Mouse (Mus musculus) MEL (cell line): ENCODE results near the gene Rpia. TPM values are rescaled to one million over a fixed set of nuclear protein-coding genes. Genes with fewer than 3 reads are reported as not detected.

ENCODE experiments used
- DNase-seq: peaks from one replicate; pipeline ENCODE4 v3.0.0; 2011; ENCODE audit warnings: low read depth, low spot score
- H3K27ac ChIP-seq: 2 replicates; pipeline ENCODE4 v1.5.1; 2012; ENCODE audit warnings: low read depth, mild to moderate bottlenecking, control low read depth, low read length, moderate library complexity; ENCODE audit not compliant: control insufficient read depth
- H3K27me3 ChIP-seq, 2 experiments: fragments of 150-350 bp in 1 of 2; sonication (generic) in 1 of 2; 2 replicates each; pipeline ENCODE4 v1.6.1; 2012; ENCODE audit warnings: low read length in 2 of 2, mild to moderate bottlenecking in 2 of 2, improper control_type of control experiment in 1 of 2, moderate library complexity in 1 of 2; ENCODE audit not compliant: insufficient read depth in 2 of 2, control insufficient read depth in 1 of 2
- H3K36me3 ChIP-seq, 2 experiments: 2 replicates each; pipeline ENCODE4 v1.6.1; 2012 to 2014; ENCODE audit warnings: low read length in 2 of 2, improper control_type of control experiment in 1 of 2, inconsistent platforms in 1 of 2, mild to moderate bottlenecking in 1 of 2; ENCODE audit not compliant: insufficient read depth in 2 of 2, control insufficient read depth in 1 of 2
- H3K4me1 ChIP-seq, 2 experiments: fragments of 150-350 bp in 1 of 2; sonication (generic) in 1 of 2; 2 replicates each; pipeline ENCODE4 v1.6.1; 2012; ENCODE audit warnings: low read length in 2 of 2, improper control_type of control experiment in 1 of 2, mild to moderate bottlenecking in 1 of 2; ENCODE audit not compliant: insufficient read depth in 2 of 2, control insufficient read depth in 1 of 2
- H3K4me3 ChIP-seq, 2 experiments: fragments of 150-350 bp in 1 of 2; sonication (generic) in 1 of 2; 2 replicates each; pipeline ENCODE4 v1.5.1; 2012; ENCODE audit warnings: low read depth in 2 of 2, low read length in 2 of 2, mild to moderate bottlenecking in 2 of 2, moderate library complexity in 2 of 2, control low read depth in 1 of 2, improper control_type of control experiment in 1 of 2; ENCODE audit not compliant: control insufficient read depth in 1 of 2, insufficient read depth in 1 of 2
- H3K79me2 ChIP-seq: 2 replicates; pipeline ENCODE4 v1.6.1; 2012; ENCODE audit warnings: mild to moderate bottlenecking, low read length, moderate library complexity; ENCODE audit not compliant: control insufficient read depth, poor library complexity, insufficient read depth
- H3K9ac ChIP-seq: 2 replicates; pipeline ENCODE4 v1.6.1; 2012; ENCODE audit warnings: low read depth, mild to moderate bottlenecking, control low read depth, low read length, moderate library complexity; ENCODE audit not compliant: control insufficient read depth, poor library complexity, severe bottlenecking
- H3K9me3 ChIP-seq: fragments of 150-350 bp; sonication (generic); replicated peaks from 2 replicates; pipeline ENCODE4 v1.6.1; 2012; ENCODE audit warnings: mild to moderate bottlenecking, low read length, improper control_type of control experiment, moderate library complexity; ENCODE audit not compliant: insufficient read depth
- CHD1 ChIP-seq: IDR thresholded peaks from 2 replicates; pipeline ENCODE4 v1.6.1; 2012; ENCODE audit warnings: low read depth, mild to moderate bottlenecking, inconsistent platforms, low read length, improper control_type of control experiment
- CHD2 ChIP-seq: IDR thresholded peaks from 2 replicates; pipeline ENCODE4 v1.6.1; 2011; ENCODE audit warnings: low read length, improper control_type of control experiment
- CTCF ChIP-seq, 3 experiments: IDR thresholded peaks in 2 of 3; conservative IDR thresholded peaks in 1 of 3; 2 replicates each; pipeline ENCODE4 v1.5.1; 2011 to 2012; ENCODE audit warnings: low read length in 3 of 3, low read depth in 2 of 3, mild to moderate bottlenecking in 2 of 3, improper control_type of control experiment in 1 of 3, inconsistent platforms in 1 of 3, mixed read lengths in 1 of 3, moderate library complexity in 1 of 3; ENCODE audit not compliant: control insufficient read depth in 1 of 3, insufficient read depth in 1 of 3, poor library complexity in 1 of 3, severe bottlenecking in 1 of 3
- E2F4 ChIP-seq: IDR thresholded peaks from 2 replicates; pipeline ENCODE4 v1.6.1; 2011; ENCODE audit warnings: low read depth, low read length, improper control_type of control experiment, borderline replicate concordance
- EP300 ChIP-seq, 2 experiments: IDR thresholded peaks; 2 replicates each; pipeline ENCODE4 v1.6.1; 2011; ENCODE audit warnings: improper control_type of control experiment in 2 of 2, low read length in 2 of 2, low read depth in 1 of 2, mild to moderate bottlenecking in 1 of 2
- ETS1 ChIP-seq: IDR thresholded peaks from 2 replicates; pipeline ENCODE4 v1.6.1; 2012; ENCODE audit warnings: low read depth, mild to moderate bottlenecking, inconsistent platforms, low read length, improper control_type of control experiment, moderate library complexity
- GATA1 ChIP-seq: IDR thresholded peaks from 2 replicates; pipeline ENCODE4 v1.6.1; 2011; ENCODE audit warnings: low read depth, low read length, improper control_type of control experiment
- MAX ChIP-seq: IDR thresholded peaks from 2 replicates; pipeline ENCODE4 v1.6.1; 2011; ENCODE audit warnings: low read length, improper control_type of control experiment
- MAZ ChIP-seq: IDR thresholded peaks from 2 replicates; pipeline ENCODE4 v1.6.1; 2012; ENCODE audit warnings: low read depth, mild to moderate bottlenecking, inconsistent platforms, low read length, improper control_type of control experiment
- MEF2A ChIP-seq: IDR thresholded peaks from 2 replicates; pipeline ENCODE4 v1.6.1; 2014; ENCODE audit warnings: low read depth, mild to moderate bottlenecking, inconsistent platforms, low read length, improper control_type of control experiment; ENCODE audit not compliant: poor library complexity, insufficient replicate concordance, severe bottlenecking; ENCODE audit errors: extremely low read depth
- MYB ChIP-seq: IDR thresholded peaks from 2 replicates; pipeline ENCODE4 v1.6.1; 2011; ENCODE audit warnings: mild to moderate bottlenecking, low read depth, low read length, improper control_type of control experiment
- MYC ChIP-seq: IDR thresholded peaks from 2 replicates; pipeline ENCODE4 v1.6.1; 2011; ENCODE audit warnings: low read depth, mild to moderate bottlenecking, low read length, improper control_type of control experiment, moderate library complexity
- RAD21 ChIP-seq: IDR thresholded peaks from 2 replicates; pipeline ENCODE4 v1.6.1; 2011; ENCODE audit warnings: mild to moderate bottlenecking, low read depth, low read length, improper control_type of control experiment
- SIN3A ChIP-seq: IDR thresholded peaks from 2 replicates; pipeline ENCODE4 v1.6.1; 2012; ENCODE audit warnings: low read length, improper control_type of control experiment, inconsistent platforms
- SMC3 ChIP-seq: IDR thresholded peaks from 2 replicates; pipeline ENCODE4 v1.6.1; 2011; ENCODE audit warnings: low read depth, low read length, improper control_type of control experiment
- TBP ChIP-seq: IDR thresholded peaks from 2 replicates; pipeline ENCODE4 v1.8.0; 2011; ENCODE audit warnings: low read depth, low read length, improper control_type of control experiment
- TCF12 ChIP-seq: IDR thresholded peaks from 2 replicates; pipeline ENCODE4 v1.6.1; 2014; ENCODE audit warnings: low read depth, mild to moderate bottlenecking, inconsistent platforms, low read length, improper control_type of control experiment, moderate library complexity
- USF2 ChIP-seq, 2 experiments: IDR thresholded peaks; 2 replicates each; pipeline ENCODE4 v1.6.1; 2011 to 2012; ENCODE audit warnings: improper control_type of control experiment in 2 of 2, low read length in 2 of 2, borderline replicate concordance in 1 of 2, inconsistent platforms in 1 of 2, low read depth in 1 of 2, mild to moderate bottlenecking in 1 of 2; ENCODE audit not compliant: insufficient read depth in 1 of 2
- ZNF384 ChIP-seq: IDR thresholded peaks from 2 replicates; pipeline ENCODE4 v1.6.1; 2012; ENCODE audit warnings: low read depth, mild to moderate bottlenecking, inconsistent platforms, low read length, improper control_type of control experiment
- polyA plus RNA-seq, 2 experiments: library from polyadenylated mRNA; stranded (reverse) in 1 of 2; unstranded in 1 of 2; fragments of >175 nt in 1 of 2; fragments of >200 nt in 1 of 2; gene quantifications; 2 replicates each; pipeline versions ENCODE4 v1.2.1 to v1.2.4; 2012; ENCODE audit warnings: low replicate concordance in 2 of 2, low read depth in 1 of 2; ENCODE audit not compliant: insufficient read length in 2 of 2, insufficient read depth in 1 of 2, missing spikeins in 1 of 2
- total RNA-seq: library from RNA; depleted of rRNA; stranded (reverse); fragments of 300-350 nt; gene quantifications from 2 replicates; pipeline ENCODE4 v1.2.3, GENCODE M21; 2012

Rpia gene
- total and polyA plus RNA-seq, 3 experiments: 93.4 to 238 (median 180) TPM

DNA sequence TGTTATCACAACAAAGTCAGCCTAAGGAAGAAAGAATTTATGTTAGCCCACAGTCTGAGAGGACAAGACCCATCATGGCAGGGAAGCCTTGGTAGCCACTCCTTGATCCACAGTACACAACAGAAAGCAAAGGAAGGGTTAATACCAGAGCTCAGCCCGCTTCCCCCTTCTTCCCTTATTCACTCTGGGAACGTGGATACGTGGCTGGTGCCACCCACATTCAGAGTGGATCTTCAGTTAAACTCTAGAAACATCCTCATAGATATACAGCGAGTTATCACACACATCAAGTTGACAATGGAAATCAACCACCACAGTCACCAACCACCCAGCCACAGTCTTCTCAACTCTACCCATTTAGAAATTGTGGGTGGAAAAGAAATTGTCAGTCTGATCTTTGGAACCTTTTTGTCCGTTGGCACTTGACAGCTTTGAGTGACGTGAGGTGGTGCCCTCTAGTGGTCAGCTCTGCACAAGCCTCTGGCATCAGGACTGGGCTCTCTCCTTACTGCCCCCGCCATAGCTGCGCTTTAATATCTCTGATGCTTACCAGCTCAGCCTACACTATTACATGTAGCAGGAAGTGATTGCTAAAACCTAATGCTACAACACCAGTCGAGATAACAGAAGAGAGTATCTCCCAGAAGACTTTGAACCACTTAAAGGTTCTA lies 5.7 kb upstream of the Rpia start:
- H3K9ac ChIP-seq: peak overlapping the region; percentile 51
- peaks cover 11 to 27% of the 10 kb centered on the region in 2 experiments for H3K4me1 ChIP-seq
- DNase-seq: peak; percentile 91
- peaks cover 4% of the 10 kb centered on the region; the same call in 1 of the 2 replicates for H3K79me2 ChIP-seq
- peak overlapping the region; percentile 33 to 36 for H3K4me3 ChIP-seq
- no peaks in the 10 kb centered on the region for H3K9me3 ChIP-seq
- no peaks in the 10 kb centered on the region for H3K27me3 ChIP-seq
- peak overlapping the region; percentile 65 for H3K27ac ChIP-seq
- TF ChIP-seq TCF12: peak; percentile 10; the same call in 1 of the 2 replicates
- TF ChIP-seq ETS1: no peak
- TF ChIP-seq GATA1: peak; percentile 41
- no peak for TF ChIP-seq MEF2A
- TF ChIP-seq SIN3A: peak; percentile 67; the same call in 1 of the 2 replicates
- TF ChIP-seq SMC3: peak; percentile 51
- TF ChIP-seq RAD21: peak; percentile 51
- 0 out of 2 replicates have a peak, but pooled peaks have one; percentile 36 for TF ChIP-seq TBP
- TF ChIP-seq MYB: peak; percentile 60; the same call in 1 of the 2 replicates
- TF ChIP-seq CHD1: 0 out of 2 replicates have a peak, but pooled peaks have one; percentile 1
- TF ChIP-seq MAZ: peak; percentile 48; the same call in 1 of the 2 replicates
- peak; percentile 89 to 90 (median 89) for TF ChIP-seq CTCF (IDR thresholded peaks at IDR 0.05 in 2 of 3, conservative IDR thresholded peaks at IDR 0.05 in 1 of 3; ENCODE audit: control insufficient read depth in 1 of 3, insufficient read depth in 1 of 3, low read depth in 2 of 3, low read length in 3 of 3, poor library complexity in 1 of 3, severe bottlenecking in 1 of 3)
- no peak for TF ChIP-seq CHD2
- peak in 1 of 2 experiments; percentile 54; a peak in 2 of 4 replicates for TF ChIP-seq EP300 (IDR thresholded peaks at IDR 0.05; ENCODE audit: low read depth in 1 of 2, low read length in 2 of 2)
- TF ChIP-seq USF2 (IDR thresholded peaks at IDR 0.05; ENCODE audit: borderline replicate concordance in 1 of 2, insufficient read depth in 1 of 2, low read depth in 1 of 2, low read length in 2 of 2): no peak
- TF ChIP-seq MAX: 0 out of 2 replicates have a peak, but pooled peaks have one; percentile 16
- TF ChIP-seq, all 39 proteins: peak for 12
- peaks cover 0 to 20% of the 10 kb centered on the region in 2 experiments; a peak in 2 of 4 replicates for H3K36me3 ChIP-seq

GRCm38 (mm10) chr6:70796940-70797339 lies 4.9 kb upstream of the Rpia start:
- Histone ChIP-seq H3K9ac (peak overlapping the region; percentile 51; the same call in 1 of the 2 replicates), H3K27ac (peak overlapping the region; percentile 65), H3K4me3 (peak overlapping the region; percentile 33 to 36; a peak in 2 of 4 replicates), H3K4me1 (peaks cover 11 to 27% of the 10 kb centered on the region in 2 experiments), H3K36me3 (peaks cover 0 to 20% of the 10 kb centered on the region in 2 experiments; a peak in 2 of 4 replicates), H3K79me2 (peaks cover 8% of the 10 kb centered on the region; the same call in 1 of the 2 replicates), H3K27me3 (no peaks in the 10 kb centered on the region), H3K9me3 (no peaks in the 10 kb centered on the region)
- TF ChIP-seq MYC: no peak; the same call in 1 of the 2 replicates
- peak; percentile 95 for TF ChIP-seq GATA1
- no peak for TF ChIP-seq USF2 (IDR thresholded peaks at IDR 0.05; ENCODE audit: borderline replicate concordance in 1 of 2, insufficient read depth in 1 of 2, low read depth in 1 of 2, low read length in 2 of 2)
- no peak for TF ChIP-seq E2F4
- peak; percentile 62 for TF ChIP-seq ZNF384
- TF ChIP-seq EP300 (IDR thresholded peaks at IDR 0.05; ENCODE audit: low read depth in 1 of 2, low read length in 2 of 2): peak; percentile 41 to 45; a peak in 3 of 4 replicates
- TF ChIP-seq MEF2A: no peak
- DNase-seq: peak; percentile 66
